Mouse (Mus musculus) erythroblast, adult 5-6 weeks (primary cell): ENCODE results near the gene Hoxc8. TPM values are rescaled to one million over a fixed set of nuclear protein-coding genes. Genes with fewer than 3 reads are reported as not detected.

Experiments used
- ATAC-seq: replicated peaks from 2 replicates; pipeline ENCODE4 v1.8.0; 2016; ENCODE audit warnings: moderate number of reproducible peaks, mild to moderate bottlenecking, moderate TSS enrichment, inconsistent platforms; ENCODE audit not compliant: poor library complexity, low FRiP score, severe bottlenecking
- total RNA-seq, 2 experiments: library from RNA; stranded (forward) in 1 of 2; stranded (reverse) in 1 of 2; fragments of 150-400 nt in 1 of 2; fragments of 200-764, 138-1000 nt in 1 of 2; gene quantifications; 2 replicates each; pipeline versions ENCODE4 v1.2.3 to v1.2.4; 2015 to 2017; ENCODE audit warnings: low replicate concordance in 2 of 2

The Hoxc8 gene
- total RNA-seq (2015; ENCODE audit: low replicate concordance) = not detected in 2 replicates
- total RNA-seq (2017; ENCODE audit: low replicate concordance) = not detected in 2 replicates

GRCm38 (mm10) chr15:102990461-102991397, at the start of gene Hoxc8:
Hoxc8 (plus strand) TSS chr15:102990607.
- ATAC-seq = no peak

GRCm38 (mm10) chr15:102942739-102943467, 47.5 kb upstream of the Hoxc8 start:
- ATAC-seq = no peak

DNA sequence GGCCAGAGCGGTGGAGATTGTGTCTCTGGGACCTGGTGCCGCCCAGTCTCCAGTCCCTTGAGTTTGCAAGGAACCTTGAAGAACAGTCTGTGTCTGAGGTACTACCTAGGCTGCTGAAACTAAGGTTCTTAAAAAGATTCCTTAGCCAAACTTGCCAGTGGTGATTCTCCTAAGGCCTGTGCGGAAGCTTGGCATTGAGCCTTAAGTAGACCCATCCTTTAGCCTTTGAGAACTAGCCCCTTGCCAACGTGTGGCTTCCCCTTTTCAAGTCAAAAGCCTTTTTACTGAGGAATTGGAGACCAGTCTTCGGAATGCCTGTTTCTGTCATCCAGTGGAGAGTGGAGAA, 47.0 kb upstream of the Hoxc8 start:
- no peak for ATAC-seq

GRCm38 (mm10) chr15:102945185-102946077, 45.0 kb upstream of the Hoxc8 start:
- no peak for ATAC-seq

- no peak for ATAC-seq
Measured at GRCm38 (mm10) chr15:102947276-102947675, 43.1 kb upstream of the Hoxc8 start.

DNA sequence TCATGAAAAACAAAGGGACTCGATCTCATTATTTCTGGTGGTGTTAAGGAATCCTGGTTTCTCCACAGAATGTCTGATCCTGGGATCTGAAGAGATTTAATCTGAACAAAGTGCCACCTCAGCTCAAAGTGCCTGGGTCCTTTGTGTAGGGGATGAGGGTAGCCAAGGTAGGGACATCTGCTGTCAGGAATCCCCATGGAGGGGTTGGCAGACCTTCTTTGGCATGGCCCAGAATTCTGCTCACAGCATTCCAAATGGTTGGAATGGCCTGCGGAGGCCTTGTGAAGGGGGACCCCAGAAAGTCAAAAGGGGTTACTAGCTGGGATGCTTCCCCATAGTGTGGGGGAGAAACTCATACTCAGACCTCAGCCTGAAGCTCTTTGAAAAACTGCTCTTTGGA, 41.6 kb upstream of the Hoxc8 start:
- no peak for ATAC-seq

GRCm38 (mm10) chr15:102949696-102950095, 40.7 kb upstream of the Hoxc8 start:
- no peak for ATAC-seq

DNA sequence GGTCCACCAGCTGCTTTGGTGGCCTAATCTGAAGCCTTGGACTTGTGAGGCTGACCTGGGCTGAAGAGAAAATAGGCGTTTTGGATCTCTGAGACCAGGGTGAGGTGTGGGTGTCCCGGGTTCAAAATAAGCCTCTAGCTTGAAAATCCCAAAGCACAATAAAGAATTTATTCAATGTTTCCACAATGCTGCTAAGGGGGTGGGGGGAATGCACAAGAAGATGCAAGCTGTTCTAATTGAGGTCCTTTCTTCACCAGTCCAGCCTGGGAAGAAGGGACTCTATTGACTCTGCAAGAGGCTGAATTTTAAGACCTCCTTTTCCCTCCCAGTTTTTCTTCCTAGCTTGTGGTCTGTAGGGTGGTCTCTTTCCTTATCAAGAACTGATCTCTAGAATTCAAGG, 39.5 kb upstream of the Hoxc8 start:
- no peak for ATAC-seq

DNA sequence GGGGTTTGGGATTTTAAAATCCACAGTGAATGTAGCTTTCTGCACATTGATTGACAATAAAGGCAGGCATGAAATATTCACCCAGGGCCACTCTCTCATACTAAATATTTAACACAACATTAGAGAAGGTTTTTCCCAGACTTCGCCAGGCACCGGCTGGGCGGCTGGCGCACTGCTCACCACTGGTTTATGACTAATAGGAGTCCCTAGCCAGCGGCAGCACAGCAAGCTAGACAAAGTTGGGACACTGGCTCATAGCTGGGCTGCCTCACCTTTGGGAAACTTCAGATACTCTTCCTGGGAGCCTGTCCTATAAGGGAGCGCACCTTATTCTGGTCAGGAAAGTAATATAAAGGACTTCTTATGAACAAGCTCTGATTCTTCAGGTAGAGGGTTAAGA, 36.8 kb upstream of the Hoxc8 start:
- ATAC-seq = no peak

DNA sequence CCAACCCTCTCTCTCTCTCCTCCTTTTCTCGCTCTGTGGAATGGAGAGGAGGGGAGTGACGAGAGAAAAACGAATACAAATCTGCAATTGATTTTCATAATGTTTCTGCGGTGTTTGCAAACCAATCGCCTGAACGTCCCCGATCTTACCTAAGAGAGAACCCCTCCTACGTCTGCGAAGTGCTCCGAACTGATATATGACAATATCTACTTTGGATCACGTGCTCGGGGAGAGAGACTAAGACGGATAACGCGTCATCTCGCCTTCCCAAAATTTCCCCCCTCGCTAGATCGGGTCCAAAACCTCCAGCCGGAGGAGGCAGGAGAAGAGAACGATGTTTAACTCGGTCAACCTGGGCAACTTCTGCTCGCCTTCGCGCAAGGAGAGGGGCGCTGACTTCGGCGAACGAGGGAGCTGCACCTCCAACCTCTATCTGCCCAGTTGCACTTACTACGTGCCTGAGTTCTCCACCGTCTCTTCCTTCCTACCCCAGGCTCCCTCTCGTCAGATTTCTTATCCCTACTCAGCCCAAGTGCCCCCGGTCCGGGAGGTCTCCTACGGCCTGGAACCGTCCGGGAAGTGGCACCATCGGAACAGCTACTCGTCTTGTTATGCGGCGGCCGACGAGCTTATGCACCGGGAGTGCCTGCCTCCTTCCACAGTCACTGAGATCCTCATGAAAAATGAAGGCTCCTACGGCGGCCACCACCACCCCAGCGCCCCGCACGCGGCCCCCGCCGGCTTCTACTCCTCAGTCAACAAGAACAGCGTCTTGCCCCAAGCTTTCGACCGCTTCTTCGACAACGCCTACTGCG, 36.0 kb upstream of the Hoxc8 start, which contains the start of gene Hoxc11:
Hoxc11 (plus strand) TSS at position 236 of the 815 bp plus-strand sequence.
- ATAC-seq = no peak

DNA sequence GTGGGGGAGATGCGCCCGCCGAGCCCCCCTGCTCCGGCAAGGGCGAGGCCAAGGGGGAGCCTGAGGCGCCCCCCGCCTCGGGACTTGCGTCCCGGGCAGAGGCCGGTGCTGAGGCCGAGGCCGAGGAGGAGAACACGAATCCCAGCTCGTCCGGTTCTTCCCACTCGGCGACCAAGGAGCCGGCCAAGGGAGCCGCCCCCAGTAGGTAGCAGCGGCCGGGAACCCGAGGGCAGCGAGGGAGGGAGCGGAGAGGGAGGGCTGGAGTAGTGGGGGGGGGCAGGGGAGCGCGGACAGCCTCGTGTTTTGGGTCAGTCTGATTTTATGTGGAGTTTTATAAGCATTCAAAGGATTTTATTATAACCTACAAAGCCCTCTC, 35.4 kb upstream of the Hoxc8 start:
- ATAC-seq = no peak

DNA sequence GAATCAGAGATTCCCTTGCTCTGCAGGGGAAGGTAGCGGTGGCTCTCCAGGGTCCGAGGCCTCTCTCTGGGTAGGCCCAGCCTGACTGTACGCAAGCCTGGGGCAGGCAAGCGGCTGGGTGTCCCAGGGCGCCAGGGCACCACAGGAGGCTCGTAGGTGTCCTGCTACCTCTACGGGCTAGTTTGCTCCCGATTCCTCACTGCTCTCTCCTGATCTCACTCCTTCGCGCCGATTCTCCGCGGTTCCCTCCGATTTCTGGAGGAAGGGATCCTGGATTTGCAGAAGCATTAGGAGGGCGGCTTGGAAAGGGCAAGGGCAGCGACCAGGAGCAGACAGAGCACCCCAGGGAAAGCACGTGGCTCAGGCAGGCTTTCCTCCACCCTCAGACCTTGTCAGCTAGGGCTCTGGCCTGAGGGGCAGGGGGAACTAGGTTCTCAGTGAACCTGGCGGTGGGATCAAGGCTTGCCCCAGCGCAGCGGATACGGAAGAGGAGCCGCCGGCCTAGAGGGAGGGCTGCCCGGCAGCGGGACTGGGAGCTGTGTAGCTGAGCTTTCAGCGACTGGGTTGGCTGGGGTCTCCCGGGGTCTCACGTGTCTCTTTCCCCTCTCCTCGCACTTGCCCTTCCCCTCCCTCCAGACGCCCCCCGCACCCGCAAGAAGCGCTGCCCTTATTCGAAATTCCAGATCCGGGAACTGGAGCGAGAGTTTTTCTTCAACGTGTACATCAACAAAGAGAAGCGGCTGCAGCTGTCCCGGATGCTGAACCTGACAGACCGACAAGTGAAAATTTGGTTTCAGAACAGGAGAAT, 34.4 kb upstream of the Hoxc8 start:
- no peak for ATAC-seq

DNA sequence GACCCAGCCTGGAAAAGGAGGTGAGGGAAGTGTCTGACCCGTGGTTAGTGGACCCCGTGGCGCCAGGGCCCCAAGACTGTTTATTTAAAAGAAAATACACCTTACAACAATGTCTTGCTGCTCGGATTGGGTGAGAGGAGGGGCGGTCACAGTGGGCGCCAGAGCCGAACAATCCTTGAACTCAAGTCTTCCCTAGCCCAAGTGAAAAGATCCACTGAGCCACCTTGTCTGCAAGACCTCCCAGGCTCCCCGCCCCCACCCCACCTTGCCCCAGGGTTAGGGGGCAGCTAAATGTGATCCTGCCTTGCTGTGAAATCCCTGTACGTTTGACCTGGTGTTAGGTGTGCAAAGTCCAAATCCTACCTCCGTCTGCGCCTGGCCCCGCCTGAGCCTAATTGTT, 33.5 kb upstream of the Hoxc8 start:
- no peak for ATAC-seq

DNA sequence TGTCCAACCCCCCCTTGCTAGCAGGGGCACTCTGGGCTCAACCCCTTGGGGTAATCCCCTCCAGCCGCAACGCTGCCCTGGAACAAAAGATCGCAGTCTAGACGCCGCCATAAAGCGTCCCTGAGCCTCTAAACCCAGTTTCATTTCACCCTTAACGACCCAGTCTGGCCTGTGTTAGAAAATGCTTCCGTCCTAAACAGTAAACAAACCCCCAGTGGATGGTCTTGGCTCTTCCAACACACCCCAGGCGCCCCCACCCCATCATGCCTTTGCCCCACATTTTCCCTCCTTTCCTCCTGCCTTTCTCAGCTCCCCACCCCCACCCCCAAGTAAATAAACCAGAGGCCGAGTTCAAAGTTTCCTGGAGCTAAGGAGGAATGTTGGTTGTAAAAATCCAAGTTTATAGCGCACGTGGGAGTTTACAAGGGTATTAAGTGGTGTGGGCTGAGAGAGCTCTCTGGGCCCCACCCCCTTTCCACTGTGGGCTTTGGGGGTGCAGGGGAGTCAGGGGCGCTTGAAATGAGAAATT, 30.7 kb upstream of the Hoxc8 start:
- no peak for ATAC-seq

- no peak for ATAC-seq
Measured at GRCm38 (mm10) chr15:102961728-102962127, 28.7 kb upstream of the Hoxc8 start.

GRCm38 (mm10) chr15:102962492-102962891, 27.9 kb upstream of the Hoxc8 start:
- no peak for ATAC-seq

- no peak for ATAC-seq
Measured at GRCm38 (mm10) chr15:102963259-102963658, 27.1 kb upstream of the Hoxc8 start.
